In genomic region chr8:122566766-122567165, GRCm38 (mm10) we compare ENCODE assay signal across 8 mouse cellular contexts. TPM values are rescaled to one million over a fixed set of nuclear protein-coding genes. Genes with fewer than 3 reads are reported as not detected.
A peak's percentile ranks its signal among the peaks of the same experiment; 100 is the strongest.
DNase-seq lines count a peak whose midpoint lies in the region; ATAC-seq and TF ChIP-seq lines count a peak whose summit lies in the region.

No protein-coding gene starts in this region.

- DNase-seq in heart, adult 8-10 months (ENCODE audit: low spot score): peak; percentile 46
- no peak for DNase-seq in heart, postnatal 10 days
- DNase-seq in ES-E14 (ENCODE audit: low read depth, low spot score): no peak
- DNase-seq in midbrain, postnatal 0 days (ENCODE audit: low spot score): peak; percentile 51
- no peak for DNase-seq in urinary bladder, adult 18-20 months (ENCODE audit: low spot score in 2 of 2)

- peak overlapping the region; percentile 87 for H3K9ac ChIP-seq in ES-E14 (ENCODE audit: insufficient read depth, low read depth, low read length, poor library complexity, severe bottlenecking)
- H3K9ac ChIP-seq in embryonic facial prominence, embryonic 13.5 days: peak overlapping the region; percentile 96
- H3K9ac ChIP-seq in hindbrain, embryonic 15.5 days: peak overlapping the region; percentile 83
- H3K9ac ChIP-seq in midbrain, postnatal 0 days (replicated peaks; ENCODE audit: low read length, poor library complexity, severe bottlenecking): peak overlapping the region; percentile 73; the same call in 1 of the 2 replicates

- no peaks in the 10 kb centered on the region for H3K27me3 ChIP-seq in embryonic facial prominence, embryonic 13.5 days
- H3K27me3 ChIP-seq in hindbrain, embryonic 15.5 days: no peaks in the 10 kb centered on the region
- H3K27me3 ChIP-seq in midbrain, postnatal 0 days (ENCODE audit: insufficient read depth, low read length): no peaks in the 10 kb centered on the region

- peaks cover 31% of the 10 kb centered on the region for H3K36me3 ChIP-seq in ES-E14 (ENCODE audit: control insufficient read depth, insufficient read depth, low read length, poor library complexity, severe bottlenecking)
- H3K36me3 ChIP-seq in embryonic facial prominence, embryonic 13.5 days: peaks cover 26% of the 10 kb centered on the region
- H3K36me3 ChIP-seq in hindbrain, embryonic 15.5 days: no peaks in the 10 kb centered on the region
- 0 out of 2 replicates have a peak, but pooled peaks cover 5% of the 10 kb centered on the region for H3K36me3 ChIP-seq in midbrain, postnatal 0 days (ENCODE audit: insufficient read depth, low read length)

- 28% methylated on average over 6 of the region's 6 CpGs for WGBS in embryonic facial prominence, embryonic 13.5 days
- 35% methylated on average over 6 of the region's 6 CpGs for WGBS in hindbrain, embryonic 15.5 days
- 18% methylated on average over 6 of the region's 6 CpGs for WGBS in midbrain, postnatal 0 days

- intact Hi-C loops in heart, postnatal 10 days (cut with DNase I): loop anchor here (2.0 kb wide), 1 partner anchor 44 kb away; the partner anchor contains the start of genes Galns and Trappc2l

- H3K4me2 ChIP-seq in embryonic facial prominence, embryonic 13.5 days: peak overlapping the region; percentile 84
- H3K4me2 ChIP-seq in hindbrain, embryonic 15.5 days: peak overlapping the region; percentile 97
- peak overlapping the region; percentile 91 for H3K4me2 ChIP-seq in midbrain, postnatal 0 days (ENCODE audit: low read depth, low read length, poor library complexity, severe bottlenecking)

- no peak for TF ChIP-seq CTCF in midbrain, postnatal 0 days (IDR thresholded peaks at IDR 0.05)

- H3K4me1 ChIP-seq in ES-E14 (ENCODE audit: control insufficient read depth in 2 of 2, insufficient read depth in 2 of 2, low read length in 2 of 2, poor library complexity in 1 of 2): peaks cover 7 to 10% of the 10 kb centered on the region in 2 experiments; a peak in 3 of 4 replicates
- peaks cover 29% of the 10 kb centered on the region for H3K4me1 ChIP-seq in embryonic facial prominence, embryonic 13.5 days
- H3K4me1 ChIP-seq in hindbrain, embryonic 15.5 days (replicated peaks): peaks cover 27% of the 10 kb centered on the region
- peaks cover 15% of the 10 kb centered on the region for H3K4me1 ChIP-seq in midbrain, postnatal 0 days (ENCODE audit: insufficient read depth, low read length)

- in situ Hi-C loops in ES-E14 (cut with MboI; ENCODE audit: low sequenced_read_pairs in 2 of 2, unreplicated experiment in 2 of 2): no loop called here

- peak overlapping the region; percentile 85 for H3K27ac ChIP-seq in ES-E14 (ENCODE audit: insufficient read depth, low read depth, low read length, poor library complexity, severe bottlenecking)
- H3K27ac ChIP-seq in embryonic facial prominence, embryonic 13.5 days: peak overlapping the region; percentile 95
- peak overlapping the region; percentile 94 for H3K27ac ChIP-seq in hindbrain, embryonic 15.5 days (replicated peaks)
- H3K27ac ChIP-seq in midbrain, postnatal 0 days (ENCODE audit: low read depth, low read length): peak overlapping the region; percentile 87

- no peaks in the 10 kb centered on the region for H3K9me3 ChIP-seq in ES-E14 (ENCODE audit: control insufficient read depth, insufficient read depth, low read depth, low read length)
- no peaks in the 10 kb centered on the region for H3K9me3 ChIP-seq in embryonic facial prominence, embryonic 13.5 days
- no peaks in the 10 kb centered on the region for H3K9me3 ChIP-seq in hindbrain, embryonic 15.5 days
- H3K9me3 ChIP-seq in midbrain, postnatal 0 days (ENCODE audit: low read length): no peaks in the 10 kb centered on the region

- ATAC-seq in embryonic facial prominence, embryonic 13.5 days (ENCODE audit: insufficient number of reproducible peaks, insufficient read depth, low FRiP score, low TSS enrichment, low read depth): no peak
- no peak for ATAC-seq in hindbrain, embryonic 15.5 days (ENCODE audit: low FRiP score, low read depth)
- 0 out of 2 replicates have a peak, but pooled peaks have one; percentile 1 for ATAC-seq in midbrain, postnatal 0 days (ENCODE audit: low FRiP score)
- ATAC-seq in activated CD4-positive, CD25-positive, alpha-beta regulatory T cell, adult 4 months: no peak

- H3K4me3 ChIP-seq in ES-E14 (ENCODE audit: insufficient read depth in 1 of 2, low read depth in 1 of 2, low read length in 2 of 2, poor library complexity in 1 of 2, severe bottlenecking in 1 of 2): peak overlapping the region; percentile 41 to 99
- peak overlapping the region; percentile 87 for H3K4me3 ChIP-seq in embryonic facial prominence, embryonic 13.5 days
- H3K4me3 ChIP-seq in hindbrain, embryonic 15.5 days: peak overlapping the region; percentile 93
- H3K4me3 ChIP-seq in midbrain, postnatal 0 days (ENCODE audit: low read depth, low read length): peak overlapping the region; percentile 77

TF ChIP-seq in ES-E14, 5 proteins besides CTCF, POLR2A, EP300 and RAD21:
- TF ChIP-seq ZNF384 (IDR thresholded peaks at IDR 0.05; ENCODE audit: low read depth, low read length) (no peak), MAFK (IDR thresholded peaks at IDR 0.05; ENCODE audit: insufficient read depth, low read depth, low read length) (no peak), HCFC1 (IDR thresholded peaks at IDR 0.05; ENCODE audit: borderline replicate concordance, insufficient read depth, low read length) (no peak), CHD2 (IDR thresholded peaks at IDR 0.05; ENCODE audit: low read depth, low read length) (no peak), ZC3H11A (IDR thresholded peaks at IDR 0.05; ENCODE audit: borderline replicate concordance, low read depth, low read length) (no peak)
TF ChIP-seq in ES-E14: peak in this region for 0.

RNA-seq across cellular contexts. Expression of gene Cdt1, which starts 1.0 kb away (rescaled TPM):
- 1 to 10 TPM; 1.9 to 2.4 (median 2.2) TPM for total RNA-seq in heart, adult 8-10 months (2022)
- 10 to 100 TPM in 1 of 2 experiments, 1 to 10 TPM in 1; 9.7 to 14.0 TPM for total RNA-seq in heart, postnatal 10 days (2021)
- 139 and 168 TPM in 2 replicates for total RNA-seq in ES-E14 (2012; rRNA removed)
- polyA plus RNA-seq in embryonic facial prominence, embryonic 13.5 days (2015; fragmentation: Nextera tagmentation; extraction: Ambion mirVana): 34.3 and 39.6 TPM in 2 replicates
- 10.6 and 11.5 TPM in 2 replicates for polyA plus RNA-seq in hindbrain, embryonic 15.5 days (2015; fragmentation: Nextera tagmentation; extraction: Ambion mirVana)
- 9.2 and 15.6 TPM in 2 replicates for total RNA-seq in midbrain, postnatal 0 days (2014; rRNA removed)
- polyA plus RNA-seq in midbrain, postnatal 0 days (2015; fragmentation: Nextera tagmentation; extraction: Ambion mirVana): 6.4 TPM in 2 replicates
- polyA plus RNA-seq in activated CD4-positive, CD25-positive, alpha-beta regulatory T cell, adult 4 months (2017; shearing (Covaris generic)): 10 to 100 TPM; 10.4 to 13.0 TPM

RNA-seq across cellular contexts. Expression of gene Aprt, which starts 9.9 kb away (rescaled TPM):
- total RNA-seq in heart, adult 8-10 months (2022): 10 to 100 TPM; 39.5 to 50.6 (median 44.3) TPM
- total RNA-seq in heart, postnatal 10 days (2021): 10 to 100 TPM; 37.9 to 41.8 TPM
- total RNA-seq in ES-E14 (2012; rRNA removed): 400 and 412 TPM in 2 replicates
- 296 and 355 TPM in 2 replicates for polyA plus RNA-seq in embryonic facial prominence, embryonic 13.5 days (2015; fragmentation: Nextera tagmentation; extraction: Ambion mirVana)
- polyA plus RNA-seq in hindbrain, embryonic 15.5 days (2015; fragmentation: Nextera tagmentation; extraction: Ambion mirVana): 170 and 179 TPM in 2 replicates
- total RNA-seq in midbrain, postnatal 0 days (2014; rRNA removed): 83.9 and 97.2 TPM in 2 replicates
- 157 and 170 TPM in 2 replicates for polyA plus RNA-seq in midbrain, postnatal 0 days (2015; fragmentation: Nextera tagmentation; extraction: Ambion mirVana)
- 100 to 1,000 TPM; 168 to 203 TPM for polyA plus RNA-seq in activated CD4-positive, CD25-positive, alpha-beta regulatory T cell, adult 4 months (2017; shearing (Covaris generic))

RNA-seq across cellular contexts. Expression of gene Piezo1, which starts 15.6 kb away (rescaled TPM):
- 10 to 100 TPM; 13.2 to 17.4 (median 13.7) TPM for total RNA-seq in heart, adult 8-10 months (2022)
- total RNA-seq in heart, postnatal 10 days (2021): 10 to 100 TPM; 40.3 to 43.3 TPM
- 204 and 335 TPM in 2 replicates for total RNA-seq in ES-E14 (2012; rRNA removed)
- 8.4 and 16.2 TPM in 2 replicates for polyA plus RNA-seq in embryonic facial prominence, embryonic 13.5 days (2015; fragmentation: Nextera tagmentation; extraction: Ambion mirVana)
- 2.2 and 2.8 TPM in 2 replicates for polyA plus RNA-seq in hindbrain, embryonic 15.5 days (2015; fragmentation: Nextera tagmentation; extraction: Ambion mirVana)
- total RNA-seq in midbrain, postnatal 0 days (2014; rRNA removed): 10.8 and 14.2 TPM in 2 replicates
- polyA plus RNA-seq in midbrain, postnatal 0 days (2015; fragmentation: Nextera tagmentation; extraction: Ambion mirVana): 1.3 and 1.8 TPM in 2 replicates
- 10 to 100 TPM; 11.8 to 22.2 TPM for polyA plus RNA-seq in activated CD4-positive, CD25-positive, alpha-beta regulatory T cell, adult 4 months (2017; shearing (Covaris generic))

RNA-seq across cellular contexts. Expression of gene Galns, which starts 44.5 kb away (rescaled TPM):
- total RNA-seq in heart, adult 8-10 months (2022): 1 to 10 TPM; 3.5 to 5.2 (median 4.4) TPM
- 1 to 10 TPM; 6.6 to 7.1 TPM for total RNA-seq in heart, postnatal 10 days (2021)
- total RNA-seq in ES-E14 (2012; rRNA removed): 8.9 and 9.2 TPM in 2 replicates
- 7.5 and 7.6 TPM in 2 replicates for polyA plus RNA-seq in embryonic facial prominence, embryonic 13.5 days (2015; fragmentation: Nextera tagmentation; extraction: Ambion mirVana)
- 6.8 and 8.1 TPM in 2 replicates for polyA plus RNA-seq in hindbrain, embryonic 15.5 days (2015; fragmentation: Nextera tagmentation; extraction: Ambion mirVana)
- total RNA-seq in midbrain, postnatal 0 days (2014; rRNA removed): 12.1 and 14.6 TPM in 2 replicates
- polyA plus RNA-seq in midbrain, postnatal 0 days (2015; fragmentation: Nextera tagmentation; extraction: Ambion mirVana): 10.9 and 12.7 TPM in 2 replicates
- 10 to 100 TPM in 1 of 2 experiments, 1 to 10 TPM in 1; 9.8 to 10.5 TPM for polyA plus RNA-seq in activated CD4-positive, CD25-positive, alpha-beta regulatory T cell, adult 4 months (2017; shearing (Covaris generic))

RNA-seq across cellular contexts. Expression of gene Trappc2l, which starts 44.7 kb away (rescaled TPM):
- total RNA-seq in heart, adult 8-10 months (2022): 10 to 100 TPM; 62.8 to 66.2 (median 63.3) TPM
- total RNA-seq in heart, postnatal 10 days (2021): 10 to 100 TPM; 54.7 to 57.4 TPM
- total RNA-seq in ES-E14 (2012; rRNA removed): 53.2 and 56.1 TPM in 2 replicates
- 53.0 and 57.7 TPM in 2 replicates for polyA plus RNA-seq in embryonic facial prominence, embryonic 13.5 days (2015; fragmentation: Nextera tagmentation; extraction: Ambion mirVana)
- polyA plus RNA-seq in hindbrain, embryonic 15.5 days (2015; fragmentation: Nextera tagmentation; extraction: Ambion mirVana): 109 and 112 TPM in 2 replicates
- total RNA-seq in midbrain, postnatal 0 days (2014; rRNA removed): 14.1 and 23.2 TPM in 2 replicates
- 135 and 138 TPM in 2 replicates for polyA plus RNA-seq in midbrain, postnatal 0 days (2015; fragmentation: Nextera tagmentation; extraction: Ambion mirVana)
- 10 to 100 TPM; 46.3 to 78.4 TPM for polyA plus RNA-seq in activated CD4-positive, CD25-positive, alpha-beta regulatory T cell, adult 4 months (2017; shearing (Covaris generic))

Comparison
In these comparisons a context has a peak if more than half of its experiments do, and no peak if none do; other contexts are left out.
1. DNase-seq: peak in heart, adult 8-10 months (single experiment) and midbrain, postnatal 0 days (single experiment); none in heart, postnatal 10 days (0 of 2), ES-E14 (single experiment) and urinary bladder, adult 18-20 months (0 of 2).
2. Peak in every context shown above with its lines, with median percentiles within 50 percentile points of each other: H3K27ac ChIP-seq, H3K4me3 ChIP-seq, H3K9ac ChIP-seq and H3K4me2 ChIP-seq.